11 mouse cellular contexts compared by ENCODE assay signal in the genomic region with DNA sequence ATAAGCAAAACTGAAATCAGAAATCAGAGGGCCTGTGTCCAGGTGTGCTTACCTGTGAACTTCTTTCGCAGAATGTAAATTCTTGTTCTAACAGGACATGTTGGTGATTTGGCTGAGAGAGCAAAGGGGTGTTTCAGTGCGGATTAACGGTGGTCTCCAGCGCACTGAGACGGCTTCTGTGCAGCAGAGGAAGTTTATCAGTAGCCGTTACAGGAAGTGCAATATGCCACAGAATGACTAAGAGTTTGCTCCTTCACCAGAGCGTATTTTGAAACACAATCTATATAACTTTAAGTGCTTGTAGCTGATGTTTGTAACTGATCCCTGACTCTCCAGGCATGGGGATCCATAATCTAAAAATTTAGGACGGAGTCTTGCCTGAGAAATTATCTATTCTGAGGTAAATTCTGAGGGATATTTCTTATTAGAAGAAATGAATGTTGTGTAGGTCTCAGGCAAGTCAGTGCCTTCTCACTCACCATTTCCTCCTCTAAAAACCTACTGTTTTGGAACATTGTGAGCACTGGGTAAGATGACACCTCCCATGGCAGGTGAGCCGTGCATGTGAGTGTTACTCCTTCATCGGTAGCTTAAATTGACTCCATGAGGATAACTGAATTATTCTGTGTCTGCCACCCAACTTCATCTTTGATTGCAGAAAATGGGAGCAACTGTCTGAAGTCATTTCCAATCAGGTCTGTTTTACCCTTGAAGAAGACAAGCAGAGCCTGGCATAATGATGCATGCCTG. TPM values are rescaled to one million over a fixed set of nuclear protein-coding genes. Genes with fewer than 3 reads are reported as not detected.
DNase-seq lines count a peak whose midpoint lies in the region; ATAC-seq and TF ChIP-seq lines count a peak whose summit lies in the region.
"Had no signal": no experiment of that assay in that cellular context is flagged by ENCODE, and none has a peak within 500 bp of the region (broad histone marks: within the 10 kb centered on the region; RNA-seq: fewer than 3 reads in every experiment).

A gene (minus strand): TSS at position 203 of the 750 bp plus-strand sequence.

- H3K4me1 ChIP-seq in heart, embryonic 16.5 days (ENCODE audit: control insufficient read depth, insufficient read depth, low read length), result peaks cover 10% of the 10 kb centered on the region
- H3K4me1 ChIP-seq in heart, embryonic 12.5 days (replicated peaks), result peaks cover 9% of the 10 kb centered on the region; the same call in 1 of the 2 replicates
- peaks cover 11% of the 10 kb centered on the region; the same call in 1 of the 2 replicates for H3K4me1 ChIP-seq in small intestine, adult 2 months (ENCODE audit: control insufficient read depth, insufficient read depth, insufficient read length, low read length)
- H3K4me1 ChIP-seq in intestine, postnatal 0 days (replicated peaks; ENCODE audit: control insufficient read depth, insufficient read depth, low read length), result no peaks in the 10 kb centered on the region
- H3K4me1 ChIP-seq: midbrain, embryonic 10.5 days had no signal

- TF ChIP-seq POLR2A in small intestine, adult 2 months (IDR thresholded peaks at IDR 0.05; ENCODE audit: low read depth, low read length), result no peak

- no peak for ATAC-seq in heart, embryonic 16.5 days (replicated peaks; ENCODE audit: extremely low read depth, insufficient read depth, low FRiP score)
- ATAC-seq in heart, embryonic 12.5 days (ENCODE audit: insufficient number of reproducible peaks, low FRiP score), result no peak
- peak; percentile 40 for ATAC-seq in inflammation-experienced regulatory T-cells, adult 6 months
- ATAC-seq in intestine, postnatal 0 days, result no peak

- TF ChIP-seq CTCF in small intestine, adult 2 months (IDR thresholded peaks at IDR 0.05; ENCODE audit: extremely low read depth, insufficient read length, insufficient replicate concordance, low read depth, low read length), result no peak
- TF ChIP-seq CTCF in intestine, postnatal 0 days (IDR thresholded peaks at IDR 0.05; ENCODE audit: low read depth), result no peak

- H3K4me3 ChIP-seq in heart, embryonic 16.5 days (ENCODE audit: low read length), result peak within 1 kb of the TSS; percentile 27; the same call in 1 of the 2 replicates
- no peak within 1 kb of the TSS for H3K4me3 ChIP-seq in heart, embryonic 12.5 days
- H3K4me3 ChIP-seq in small intestine, adult 2 months (ENCODE audit: low read depth, low read length), result peak within 1 kb of the TSS; percentile 30
- no peak within 1 kb of the TSS for H3K4me3 ChIP-seq in intestine, postnatal 0 days (ENCODE audit: low read depth, low read length)
- H3K4me3 ChIP-seq: embryonic facial prominence, embryonic 13.5 days; midbrain, embryonic 10.5 days had no signal

- no peaks in the 10 kb centered on the region for H3K27me3 ChIP-seq in heart, embryonic 16.5 days (ENCODE audit: control insufficient read depth, insufficient read depth, low read length)
- H3K27me3 ChIP-seq in heart, embryonic 12.5 days (replicated peaks), result no peaks in the 10 kb centered on the region
- H3K27me3 ChIP-seq in small intestine, adult 2 months (ENCODE audit: control insufficient read depth, insufficient read depth, low read length), result no peaks in the 10 kb centered on the region
- H3K27me3 ChIP-seq in intestine, postnatal 0 days (replicated peaks; ENCODE audit: control insufficient read depth, insufficient read depth, low read length), result no peaks in the 10 kb centered on the region
- H3K27me3 ChIP-seq: embryonic facial prominence, embryonic 13.5 days had no signal

- peak within 1 kb of the TSS; percentile 23; the same call in 1 of the 2 replicates for H3K4me2 ChIP-seq in heart, embryonic 16.5 days (ENCODE audit: low read depth, low read length)
- no peak within 1 kb of the TSS for H3K4me2 ChIP-seq in heart, embryonic 12.5 days
- no peak within 1 kb of the TSS for H3K4me2 ChIP-seq in intestine, postnatal 0 days (replicated peaks; ENCODE audit: low read depth)
- H3K4me2 ChIP-seq: embryonic facial prominence, embryonic 13.5 days had no signal

- H3K9ac ChIP-seq in heart, embryonic 16.5 days (ENCODE audit: low read length), result no peak within 1 kb of the TSS
- no peak within 1 kb of the TSS for H3K9ac ChIP-seq in heart, embryonic 12.5 days
- no peak within 1 kb of the TSS for H3K9ac ChIP-seq in intestine, postnatal 0 days (ENCODE audit: low read depth, low read length)
- H3K9ac ChIP-seq: embryonic facial prominence, embryonic 13.5 days had no signal

- H3K9me3 ChIP-seq in heart, embryonic 16.5 days (replicated peaks; ENCODE audit: control insufficient read depth, low read length), result no peaks in the 10 kb centered on the region
- no peaks in the 10 kb centered on the region for H3K9me3 ChIP-seq in heart, embryonic 12.5 days (replicated peaks)
- no peaks in the 10 kb centered on the region for H3K9me3 ChIP-seq in intestine, postnatal 0 days (ENCODE audit: control insufficient read depth)
- H3K9me3 ChIP-seq: embryonic facial prominence, embryonic 13.5 days; midbrain, embryonic 10.5 days had no signal

- WGBS in heart, embryonic 16.5 days, result 63% methylated on average over 10 of the region's 10 CpGs
- 61% methylated on average over 10 of the region's 10 CpGs for WGBS in heart, embryonic 12.5 days
- WGBS in small intestine, adult 2 months, result 82% methylated on average over 10 of the region's 10 CpGs
- 68% methylated on average over 10 of the region's 10 CpGs for WGBS in intestine, postnatal 0 days

- peak; percentile 62 for DNase-seq in CD4-positive, CD25-positive, alpha-beta regulatory T cell, adult 2 months (ENCODE audit: low read depth, low spot score)
- no peak for DNase-seq in embryo, embryonic 9.5 days (ENCODE audit: extremely low spot score)
- no peak for DNase-seq in cerebellum, postnatal 25 days
- DNase-seq: layer of hippocampus, adult 9-11 months had no signal

- H3K36me3 ChIP-seq in heart, embryonic 16.5 days (ENCODE audit: control insufficient read depth, insufficient read depth), result no peaks in the 10 kb centered on the region; the same call in 1 of the 2 replicates
- H3K36me3 ChIP-seq in heart, embryonic 12.5 days, result 0 out of 2 replicates have a peak, but pooled peaks cover 3% of the 10 kb centered on the region
- H3K36me3 ChIP-seq in small intestine, adult 2 months (ENCODE audit: control insufficient read depth, insufficient read depth, low read length), result 0 out of 2 replicates have a peak, but pooled peaks cover 2% of the 10 kb centered on the region
- no peaks in the 10 kb centered on the region; the same call in 1 of the 2 replicates for H3K36me3 ChIP-seq in intestine, postnatal 0 days (ENCODE audit: control insufficient read depth, insufficient read depth)

- H3K27ac ChIP-seq in heart, embryonic 16.5 days (ENCODE audit: low read length), result peak within 1 kb of the TSS; percentile 5; the same call in 1 of the 2 replicates
- H3K27ac ChIP-seq in heart, embryonic 12.5 days (ENCODE audit: poor library complexity, severe bottlenecking), result no peak within 1 kb of the TSS
- peak within 1 kb of the TSS; percentile 78 for H3K27ac ChIP-seq in small intestine, adult 2 months (ENCODE audit: insufficient read depth, low read depth, low read length)
- no peak within 1 kb of the TSS for H3K27ac ChIP-seq in intestine, postnatal 0 days (ENCODE audit: low read depth, low read length)
- H3K27ac ChIP-seq: embryonic facial prominence, embryonic 13.5 days; midbrain, embryonic 10.5 days had no signal

RNA-seq across cellular contexts. Expression of the gene that starts here (rescaled TPM):
- polyA plus RNA-seq in heart, embryonic 16.5 days (2015; fragmentation: Nextera tagmentation; extraction: Ambion mirVana), result 1.2 and 2.0 TPM in 2 replicates
- polyA plus RNA-seq in heart, embryonic 12.5 days (2016; fragmentation: Nextera tagmentation; extraction: Ambion mirVana), result 0.36 TPM in 1 of 2 replicates, not detected in the other
- polyA plus RNA-seq in inflammation-experienced regulatory T-cells, adult 6 months (2017; shearing (Covaris generic)), result 10 to 100 TPM; 81.8 to 99.4 (median 98.7) TPM
- polyA plus RNA-seq in small intestine, adult 2 months (2012; rRNA removed), result 5.3 TPM in 1 of 2 replicates, not detected in the other
- 0.41 and 1.2 TPM in 2 replicates for polyA plus RNA-seq in intestine, postnatal 0 days (2015; fragmentation: Nextera tagmentation; extraction: Ambion mirVana)
- polyA plus RNA-seq: midbrain, embryonic 10.5 days had no signal

Comparison
In these comparisons a context has a peak if more than half of its experiments do, and no peak if none do; other contexts are left out.
1. RNA of the gene that starts here (polyA plus RNA-seq): 81.8 to 99.4 TPM in inflammation-experienced regulatory T-cells, adult 6 months; 5.3 TPM in small intestine, adult 2 months, 1.2 to 2.0 TPM in heart, embryonic 16.5 days, 0.41 to 1.2 TPM in intestine, postnatal 0 days and 0.36 TPM in heart, embryonic 12.5 days; every median in the first group is over 10 times any median in the second.
2. H3K27ac ChIP-seq: peak in heart, embryonic 16.5 days (single experiment) and small intestine, adult 2 months (single experiment); none in heart, embryonic 12.5 days (single experiment) and intestine, postnatal 0 days (single experiment).
3. H3K4me3 ChIP-seq: peak in heart, embryonic 16.5 days (single experiment) and small intestine, adult 2 months (single experiment); none in heart, embryonic 12.5 days (single experiment) and intestine, postnatal 0 days (single experiment).